Mouse (Mus musculus) lung, adult 10 weeks (tissue): ENCODE measurements around the gene Chrnb4. TPM values are rescaled to one million over a fixed set of nuclear protein-coding genes. Genes with fewer than 3 reads are reported as not detected.

Source experiments
- polyA plus RNA-seq: library from polyadenylated mRNA; stranded (reverse); fragments of 350-450 nt; fragmentation: Illumina TruSeq; extraction: RNeasy Lipid Tissue Mini Kit (QIAGEN cat#74804); gene quantifications from one replicate; pipeline ENCODE4 v1.2.3, GENCODE M21; 2014; ENCODE audit warnings: low read depth, low replicate concordance; ENCODE audit not compliant: insufficient read depth

Gene Chrnb4
- 0.08 TPM for polyA plus RNA-seq

GRCm38 (mm10) chr9:55048211-55048880, at the start of gene Chrnb4:
Gene Chrnb4, minus strand, starts transcription at chr9:55048779.

GRCm38 (mm10) chr9:55026275-55026663, 22.3 kb downstream of the Chrnb4 start, which contains the start of gene Chrna3:
Gene Chrna3, minus strand, starts transcription at chr9:55026562.

GRCm38 (mm10) chr9:54980674-54981073, 67.9 kb downstream of the Chrnb4 start, which contains the start of gene Chrna5:
Gene Chrna5, plus strand, starts transcription at chr9:54980880.

Other genes starting within 250 kb of the Chrnb4 start
- 13.6 TPM for gene Ireb2, start 185.0 kb downstream of the Chrnb4 start, polyA plus RNA-seq
- 1.9 TPM for gene Hykk, start 131.5 kb downstream of the Chrnb4 start, polyA plus RNA-seq
- gene Psma4, start 98.0 kb downstream of the Chrnb4 start, polyA plus RNA-seq, result 125 TPM
- not detected for gene AY074887, start 97.8 kb downstream of the Chrnb4 start, polyA plus RNA-seq
- not detected for gene Chrna5, start 67.9 kb downstream of the Chrnb4 start, polyA plus RNA-seq
- gene Chrna3, start 22.2 kb downstream of the Chrnb4 start, polyA plus RNA-seq, result 0.04 TPM
- gene Ube2q2, start 100.1 kb upstream of the Chrnb4 start, polyA plus RNA-seq, result 17.2 TPM
- 21.6 TPM for gene Fbxo22, start 160.1 kb upstream of the Chrnb4 start, polyA plus RNA-seq